Mouse (Mus musculus) olfactory bulb, adult 2 months (tissue): ENCODE measurements around the gene Serpina3a.

Source experiments
- CTCF ChIP-seq: fragments of 200-500 bp; IDR thresholded peaks from 2 replicates; pipeline ENCODE4 v1.5.1; 2012; ENCODE audit warnings: low read depth, mild to moderate bottlenecking, low read length, moderate library complexity; ENCODE audit not compliant: insufficient read depth
- POLR2A ChIP-seq: fragments of 200-500 bp; IDR thresholded peaks from 2 replicates; pipeline ENCODE4 v1.6.1; 2012; ENCODE audit warnings: mild to moderate bottlenecking, low read depth, low read length, moderate library complexity; ENCODE audit not compliant: insufficient read depth

- TF ChIP-seq CTCF: no peak
- TF ChIP-seq POLR2A: no peak
Measured at GRCm38 (mm10) chr12:104142427-104142826, 29.9 kb downstream of the Serpina3a start.
